ENCODE assay signal across 30 mouse cellular contexts in genomic region chr7:113222821-113223220, GRCm38 (mm10).
"Had no signal": no experiment of that assay in that cellular context is flagged by ENCODE, and none has a peak within 500 bp of the region (broad histone marks: within the 10 kb centered on the region; RNA-seq: fewer than 3 reads in every experiment).

No protein-coding gene starts in this region.

- DNase-seq: left cerebral cortex, postnatal 4 days; liver; liver, embryonic 13.5 days; liver, postnatal 0 days; lung, adult 18-20 months; lung, adult 2 months; lung, embryonic 14.5 days; lung, postnatal 10 days; lung, postnatal 14 days; lung, postnatal 36 days; lung, postnatal 4 days; midbrain, embryonic 14.5 days had no signal

- ATAC-seq: liver, embryonic 12.5 days; liver, postnatal 0 days; lung, postnatal 0 days; midbrain, embryonic 13.5 days; midbrain, embryonic 15.5 days had no signal

- H3K4me3 ChIP-seq: limb, embryonic 10.5 days; limb, embryonic 12.5 days; limb, embryonic 13.5 days; limb, embryonic 15.5 days; liver, embryonic 12.5 days; liver, embryonic 13.5 days; liver, embryonic 15.5 days; lung, embryonic 15.5 days; megakaryocyte, embryonic 14.5 days; midbrain, embryonic 10.5 days; midbrain, embryonic 12.5 days; midbrain, embryonic 13.5 days; midbrain, embryonic 15.5 days; myocyte; neural tube, embryonic 12.5 days had no signal

- H3K9ac ChIP-seq: limb, embryonic 12.5 days; limb, embryonic 13.5 days; limb, embryonic 15.5 days; liver, embryonic 12.5 days; liver, embryonic 13.5 days; liver, embryonic 14.5 days; liver, embryonic 15.5 days; liver, postnatal 0 days; lung, embryonic 14.5 days; lung, embryonic 15.5 days; midbrain, embryonic 12.5 days; midbrain, embryonic 13.5 days; midbrain, embryonic 15.5 days; neural tube, embryonic 12.5 days had no signal

- H3K4me2 ChIP-seq: limb, embryonic 12.5 days; limb, embryonic 13.5 days; limb, embryonic 15.5 days; liver, embryonic 11.5 days; liver, embryonic 12.5 days; liver, embryonic 13.5 days; liver, embryonic 15.5 days; lung, embryonic 14.5 days; lung, embryonic 15.5 days; midbrain, embryonic 12.5 days; midbrain, embryonic 13.5 days; midbrain, embryonic 15.5 days; neural tube, embryonic 12.5 days had no signal

- H3K27ac ChIP-seq: limb, embryonic 10.5 days; limb, embryonic 12.5 days; limb, embryonic 13.5 days; limb, embryonic 15.5 days; liver, embryonic 12.5 days; liver, embryonic 13.5 days; liver, embryonic 14.5 days; liver, embryonic 15.5 days; lung, embryonic 15.5 days; macrophage; midbrain, embryonic 10.5 days; midbrain, embryonic 12.5 days; midbrain, embryonic 13.5 days; midbrain, embryonic 15.5 days; neural tube, embryonic 12.5 days had no signal

- H3K9me3 ChIP-seq: limb, embryonic 10.5 days; limb, embryonic 12.5 days; limb, embryonic 13.5 days; limb, embryonic 15.5 days; liver, embryonic 12.5 days; liver, embryonic 13.5 days; liver, embryonic 15.5 days; lung, embryonic 15.5 days; megakaryocyte, embryonic 14.5 days; midbrain, embryonic 10.5 days; midbrain, embryonic 12.5 days; midbrain, embryonic 13.5 days; midbrain, embryonic 15.5 days; neural tube, embryonic 12.5 days had no signal

- H3K4me1 ChIP-seq: limb, embryonic 15.5 days; liver, embryonic 12.5 days; liver, embryonic 13.5 days; liver, embryonic 15.5 days; lung, embryonic 15.5 days; megakaryocyte, embryonic 14.5 days; midbrain, embryonic 10.5 days; midbrain, embryonic 12.5 days; midbrain, embryonic 13.5 days; midbrain, embryonic 15.5 days; neural tube, embryonic 12.5 days had no signal

- H3K36me3 ChIP-seq: limb, embryonic 10.5 days; limb, embryonic 12.5 days; limb, embryonic 13.5 days; limb, embryonic 15.5 days; liver, embryonic 12.5 days; liver, embryonic 13.5 days; liver, embryonic 15.5 days; lung, embryonic 15.5 days; midbrain, embryonic 10.5 days; midbrain, embryonic 12.5 days; midbrain, embryonic 13.5 days; midbrain, embryonic 15.5 days; neural tube, embryonic 12.5 days had no signal

- H3K27me3 ChIP-seq: limb, embryonic 12.5 days; limb, embryonic 15.5 days; liver, embryonic 12.5 days; liver, embryonic 13.5 days; liver, embryonic 15.5 days; lung, embryonic 15.5 days; midbrain, embryonic 12.5 days; midbrain, embryonic 13.5 days; midbrain, embryonic 15.5 days; neural tube, embryonic 12.5 days had no signal
